Mouse (Mus musculus) spleen, postnatal 36 days (tissue): ENCODE data around the gene 3110082I17Rik.

Experiments used
- DNase-seq, 2 experiments: peaks; one replicate each; pipeline ENCODE4 v3.0.0; 2022; ENCODE audit warnings: low spot score in 2 of 2, mixed read lengths in 1 of 2

Gene 3110082I17Rik

DNA sequence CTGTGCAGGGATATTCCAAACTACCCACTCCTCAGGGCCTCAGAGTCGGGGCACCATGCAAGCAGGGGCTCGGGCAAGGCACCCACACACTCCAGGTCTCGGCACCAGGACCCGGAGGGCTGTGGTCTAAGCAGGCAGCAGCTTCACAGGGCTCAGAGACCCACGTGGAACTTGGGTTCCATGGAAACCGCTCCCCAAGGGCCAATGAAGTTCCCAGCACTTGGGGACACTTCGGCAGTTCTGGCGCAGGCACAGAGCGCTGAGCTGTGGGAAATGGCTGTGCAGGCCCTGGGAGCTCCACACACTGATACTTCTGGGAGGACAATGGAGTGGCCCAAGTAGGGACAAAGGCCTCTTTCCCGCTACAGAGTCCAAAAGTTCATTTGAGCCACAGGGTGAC is 7.3 kb downstream of the 3110082I17Rik start:
- no peak for DNase-seq

DNA sequence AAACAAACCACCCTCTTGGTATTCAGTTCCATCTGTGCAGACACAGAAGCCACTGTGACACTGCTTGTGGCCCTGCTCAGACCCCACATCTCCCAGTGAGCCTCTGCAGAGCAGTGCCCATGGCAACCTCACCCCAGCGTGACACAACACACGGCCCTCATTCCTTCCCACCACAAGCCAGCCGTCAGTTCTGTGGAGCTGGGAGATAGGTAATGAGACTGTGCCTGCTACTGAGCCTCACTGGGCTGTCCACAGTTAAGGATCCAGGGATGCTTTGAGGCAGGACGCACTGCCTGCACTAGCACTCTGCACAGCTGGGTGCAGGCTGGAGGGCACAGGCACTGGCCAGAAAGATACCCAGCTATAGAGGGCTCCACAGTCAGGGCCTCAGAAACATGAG is 10.4 kb downstream of the 3110082I17Rik start:
- peak in 1 of 2 experiments; percentile 16 for DNase-seq

DNA sequence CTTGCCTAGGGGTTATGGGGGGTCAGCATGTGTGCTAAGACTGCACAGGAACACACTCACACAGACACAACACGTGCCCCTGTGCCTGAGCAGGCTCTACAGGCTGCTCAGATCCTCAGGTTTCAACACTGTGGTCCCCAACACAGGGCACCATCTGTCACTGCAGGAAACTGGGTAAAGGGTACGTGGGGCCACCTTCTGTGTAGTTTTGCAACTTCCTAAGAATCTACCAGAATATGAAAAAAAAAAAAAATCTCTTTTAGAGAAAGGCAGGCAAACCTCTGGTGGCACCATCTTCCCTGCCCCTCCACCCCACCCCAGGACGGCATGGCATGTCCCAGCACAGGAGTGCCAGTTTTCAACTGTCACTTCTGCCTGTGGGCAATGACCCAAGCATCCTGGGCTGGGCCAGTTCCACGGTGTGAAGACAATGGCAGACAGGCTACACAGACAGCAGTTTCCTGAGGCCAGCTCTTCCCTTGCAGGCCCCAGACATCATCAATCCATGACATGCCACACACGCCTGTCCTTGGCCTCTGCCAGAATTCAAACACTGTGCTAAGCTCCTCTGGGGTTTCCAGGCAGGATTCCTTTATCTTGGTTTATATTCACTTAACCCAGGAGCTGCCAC is 11.1 kb downstream of the 3110082I17Rik start:
- peak; percentile 54 to 66 for DNase-seq

DNA sequence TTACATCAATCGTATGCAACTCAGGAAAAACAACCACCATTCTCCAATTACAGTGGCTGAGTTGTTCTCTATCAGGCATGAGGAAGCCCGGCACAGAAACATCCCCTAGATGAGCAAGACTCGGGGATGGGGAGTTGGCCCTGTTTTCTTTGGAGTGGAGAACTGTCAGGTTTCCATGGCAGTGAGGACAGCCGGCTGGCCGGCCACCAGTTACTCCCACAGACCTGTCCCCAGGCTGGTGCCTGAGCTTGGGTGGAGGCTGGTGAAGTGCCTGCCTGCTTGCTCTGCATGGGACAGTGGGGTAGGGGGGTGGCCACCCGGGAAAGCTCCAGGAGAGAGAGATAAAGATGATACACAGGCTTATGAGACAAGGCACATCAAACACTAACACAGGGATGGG is 12.3 kb downstream of the 3110082I17Rik start:
- DNase-seq = no peak

DNA sequence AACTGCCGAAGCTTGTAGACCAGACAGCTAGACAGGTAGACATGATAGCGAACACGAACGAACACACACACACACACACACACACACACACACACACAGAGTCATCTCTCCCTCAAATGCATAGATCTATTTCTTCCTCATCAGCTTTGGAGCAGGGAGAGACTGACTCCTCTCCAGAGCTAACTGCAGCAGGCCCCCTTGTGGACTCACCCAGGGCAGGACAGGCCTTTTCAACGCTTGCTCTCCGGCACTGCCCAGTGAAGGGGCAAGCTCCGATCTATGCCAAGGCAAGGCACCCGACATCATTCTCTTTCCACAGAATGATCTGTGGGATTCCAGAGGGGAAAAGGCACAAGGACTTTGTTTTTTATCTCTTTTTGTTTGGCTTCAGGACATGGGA is 15.1 kb downstream of the 3110082I17Rik start:
- DNase-seq = no peak

DNA sequence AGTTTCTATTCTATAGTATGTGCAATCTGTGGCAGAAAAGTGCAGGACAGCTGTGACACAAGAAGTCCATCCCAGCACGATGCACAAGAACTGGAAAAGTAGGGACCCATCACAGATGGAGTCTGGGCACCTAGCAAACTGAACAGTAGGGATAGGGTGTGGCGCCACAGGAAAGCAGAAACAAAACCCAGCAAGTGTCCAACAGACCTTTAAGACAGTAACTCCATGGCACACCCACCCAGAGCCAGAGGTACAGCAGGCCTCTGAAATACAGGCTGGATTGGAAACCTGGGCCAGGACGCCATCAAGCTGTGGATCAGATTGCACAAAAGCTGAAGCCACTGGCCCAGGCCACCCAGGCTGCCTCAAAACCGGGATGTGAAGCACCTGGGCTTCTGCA is 17.4 kb downstream of the 3110082I17Rik start:
- DNase-seq = no peak

DNA sequence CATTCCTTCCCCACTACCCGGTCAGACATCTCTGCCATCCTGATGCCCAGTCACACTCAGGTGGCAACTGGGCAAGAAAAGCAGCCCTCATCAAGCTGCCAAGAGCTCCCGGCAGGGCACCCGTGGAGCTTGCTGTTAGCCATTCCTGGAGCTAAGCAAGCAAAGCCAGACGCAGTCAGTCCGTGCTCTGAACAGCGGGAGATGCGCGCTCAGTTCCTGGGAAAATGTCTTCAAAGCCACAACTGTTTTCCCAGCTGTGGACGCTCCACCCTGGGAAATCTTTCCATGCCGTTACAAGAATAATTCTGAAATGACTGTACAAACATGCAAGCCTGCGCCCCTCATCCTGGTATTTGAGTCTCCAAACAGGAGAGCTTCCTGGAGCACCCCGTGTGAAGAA is 17.9 kb downstream of the 3110082I17Rik start:
- DNase-seq = no peak

DNA sequence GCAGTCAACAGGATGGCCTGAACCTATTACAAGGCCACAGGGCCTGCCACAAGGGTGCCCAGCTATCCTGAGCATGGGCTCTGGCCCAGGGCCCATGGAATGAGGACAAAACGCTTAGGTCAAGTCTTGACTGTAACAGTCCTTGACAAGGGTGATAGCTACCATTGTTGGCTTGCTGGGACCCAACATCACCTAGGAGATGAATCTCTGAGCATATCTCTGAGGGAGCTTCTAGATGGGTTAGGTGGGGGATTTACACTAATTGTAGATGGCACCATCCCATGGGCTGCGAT is 18.7 kb downstream of the 3110082I17Rik start:
- no peak for DNase-seq

DNA sequence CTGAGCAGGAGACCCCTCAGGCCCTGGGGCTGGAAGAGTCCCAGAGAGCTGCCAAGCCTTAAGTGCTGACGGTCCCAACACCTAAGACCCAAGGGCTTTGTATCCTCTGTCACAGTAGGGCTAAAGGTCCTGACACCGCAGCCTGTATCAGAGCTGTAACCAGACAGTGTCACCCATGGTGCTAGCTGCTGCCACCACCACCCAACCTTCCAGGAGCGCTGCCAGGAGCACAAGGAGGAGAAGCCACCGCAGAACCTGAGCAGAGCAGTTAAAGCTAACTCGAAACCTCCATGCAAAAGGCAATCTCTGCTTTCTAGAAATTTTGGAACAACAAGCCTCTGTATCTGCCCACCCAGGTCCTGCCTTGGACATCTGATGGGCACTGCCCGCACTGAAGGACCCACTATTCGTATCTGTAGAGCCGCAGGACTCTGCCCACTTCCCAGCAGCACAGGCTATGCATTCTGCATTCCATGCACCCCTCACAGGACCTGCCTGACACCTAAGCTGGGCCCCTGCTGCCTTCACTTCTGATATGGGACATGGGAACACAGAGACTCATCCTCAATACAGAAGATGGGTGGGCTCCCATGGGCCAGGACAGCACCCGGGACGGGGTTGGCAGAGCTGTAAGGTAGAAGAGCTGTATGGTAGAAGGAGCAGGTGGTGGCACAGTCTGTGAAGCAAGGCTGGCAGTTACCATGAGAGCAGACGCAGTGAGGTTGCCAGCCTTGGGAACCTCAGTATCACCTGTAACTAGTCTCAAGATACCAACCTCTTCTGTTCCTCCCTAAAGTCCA is 19.2 kb downstream of the 3110082I17Rik start:
- DNase-seq = no peak

DNA sequence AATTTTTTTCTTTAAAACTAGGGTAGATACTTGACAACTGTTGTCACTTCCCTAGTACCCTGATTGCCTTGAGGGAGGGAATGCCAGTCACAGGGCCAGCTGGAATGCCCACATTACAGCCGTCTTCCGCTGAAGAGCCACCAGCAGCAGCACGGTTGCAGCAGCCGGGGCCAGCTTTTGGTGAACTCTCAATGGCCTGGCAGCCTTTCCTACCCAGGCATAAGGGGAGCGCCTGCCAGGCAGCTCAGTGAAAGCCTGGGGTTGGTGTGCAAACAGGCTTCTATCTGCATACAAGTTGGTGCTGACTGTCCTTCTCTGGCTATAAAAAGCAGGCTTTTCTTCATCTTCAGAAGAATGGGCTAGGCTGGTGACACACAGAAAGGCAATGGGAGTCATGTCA is 19.9 kb downstream of the 3110082I17Rik start:
- no peak for DNase-seq

DNA sequence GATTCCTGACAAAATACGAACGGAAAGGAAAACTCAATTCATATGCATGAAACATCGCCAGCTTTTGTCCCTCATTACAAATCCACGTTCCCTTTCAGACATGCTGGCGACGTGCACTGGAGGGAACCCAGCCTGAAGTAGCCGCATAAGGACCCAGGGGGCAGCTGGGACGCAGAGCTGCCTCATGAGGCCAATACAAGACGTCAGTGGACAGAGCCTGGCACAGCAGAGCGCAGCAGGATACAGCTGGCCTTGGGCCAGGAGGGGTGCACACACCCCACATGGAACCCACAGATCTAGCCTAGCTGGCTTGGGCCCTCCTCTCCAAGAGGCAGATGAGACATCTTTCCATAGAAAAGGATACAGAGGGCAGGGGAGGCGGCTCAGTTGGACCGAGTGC is 21.9 kb downstream of the 3110082I17Rik start:
- DNase-seq = no peak

DNA sequence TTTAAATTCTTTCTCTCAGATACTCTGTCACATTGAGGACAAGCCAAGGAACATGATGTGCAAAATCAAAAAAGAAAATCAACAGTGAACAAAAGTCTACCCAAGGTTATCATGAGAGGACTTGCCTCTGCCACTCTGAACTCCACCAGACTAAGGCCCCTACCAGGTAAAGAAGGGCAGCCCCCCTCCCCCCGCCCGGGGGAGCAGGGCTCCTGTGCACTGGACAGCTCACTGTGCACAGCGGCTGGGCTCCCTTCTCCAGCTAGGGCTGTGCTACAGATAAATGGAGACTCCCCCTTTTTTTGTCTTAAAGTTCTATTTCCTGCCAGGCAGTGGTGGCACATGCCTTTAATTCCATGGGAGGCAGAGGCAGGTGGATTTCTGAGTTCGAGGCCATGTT is 22.6 kb downstream of the 3110082I17Rik start:
- no peak for DNase-seq

DNA sequence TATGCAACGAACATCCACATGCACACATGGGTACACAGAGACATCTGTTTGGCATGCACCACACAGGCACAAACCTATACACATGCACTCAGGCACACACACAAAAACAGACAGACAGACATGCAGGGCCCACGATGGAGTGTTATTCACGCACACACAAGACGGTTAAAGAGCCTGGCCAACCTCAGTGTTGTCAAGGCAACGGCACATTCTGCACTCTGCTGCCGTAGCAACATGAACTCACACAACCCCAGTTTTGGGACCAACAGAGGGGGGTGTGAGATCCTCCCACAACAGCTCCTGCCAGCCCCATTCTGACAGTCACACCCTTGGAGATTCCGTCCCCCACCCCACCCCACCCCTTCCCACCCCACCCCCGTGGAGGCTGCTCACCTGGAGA is 25.4 kb downstream of the 3110082I17Rik start:
- no peak for DNase-seq

DNA sequence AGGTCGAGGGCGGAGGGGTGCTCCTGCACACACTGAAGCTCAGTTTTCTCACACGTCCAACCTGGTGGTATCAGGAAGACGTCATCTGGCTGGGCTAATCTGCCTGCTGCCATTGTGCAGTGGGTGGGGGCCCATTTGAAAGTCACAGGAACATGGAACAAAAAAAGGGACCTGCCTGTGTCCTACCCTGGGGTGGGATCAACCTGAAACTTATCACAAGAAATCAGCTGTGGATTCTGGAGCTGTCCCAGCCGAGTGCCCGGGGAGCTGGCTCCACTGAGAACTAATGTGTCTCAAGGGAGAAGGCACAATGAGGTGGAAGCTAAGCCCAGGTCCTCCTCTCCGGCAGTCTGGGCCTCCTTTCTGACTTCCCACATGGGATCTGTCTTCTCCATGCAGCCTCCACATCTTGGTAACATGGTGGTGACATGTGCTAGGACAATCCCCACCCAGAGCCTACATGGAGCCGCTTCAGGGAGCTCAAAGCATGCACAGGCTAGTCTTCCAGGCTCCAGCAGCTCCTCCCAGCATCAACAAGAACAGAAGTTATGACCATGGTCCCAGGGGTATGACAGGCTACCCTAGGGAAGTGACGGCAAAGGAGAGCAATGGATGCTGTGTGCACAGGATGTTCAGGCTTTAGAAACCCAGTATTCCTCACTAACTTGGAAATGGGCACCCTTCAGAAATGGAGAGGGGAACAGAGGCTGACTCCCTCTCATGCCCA is 26.3 kb downstream of the 3110082I17Rik start:
- no peak for DNase-seq

DNA sequence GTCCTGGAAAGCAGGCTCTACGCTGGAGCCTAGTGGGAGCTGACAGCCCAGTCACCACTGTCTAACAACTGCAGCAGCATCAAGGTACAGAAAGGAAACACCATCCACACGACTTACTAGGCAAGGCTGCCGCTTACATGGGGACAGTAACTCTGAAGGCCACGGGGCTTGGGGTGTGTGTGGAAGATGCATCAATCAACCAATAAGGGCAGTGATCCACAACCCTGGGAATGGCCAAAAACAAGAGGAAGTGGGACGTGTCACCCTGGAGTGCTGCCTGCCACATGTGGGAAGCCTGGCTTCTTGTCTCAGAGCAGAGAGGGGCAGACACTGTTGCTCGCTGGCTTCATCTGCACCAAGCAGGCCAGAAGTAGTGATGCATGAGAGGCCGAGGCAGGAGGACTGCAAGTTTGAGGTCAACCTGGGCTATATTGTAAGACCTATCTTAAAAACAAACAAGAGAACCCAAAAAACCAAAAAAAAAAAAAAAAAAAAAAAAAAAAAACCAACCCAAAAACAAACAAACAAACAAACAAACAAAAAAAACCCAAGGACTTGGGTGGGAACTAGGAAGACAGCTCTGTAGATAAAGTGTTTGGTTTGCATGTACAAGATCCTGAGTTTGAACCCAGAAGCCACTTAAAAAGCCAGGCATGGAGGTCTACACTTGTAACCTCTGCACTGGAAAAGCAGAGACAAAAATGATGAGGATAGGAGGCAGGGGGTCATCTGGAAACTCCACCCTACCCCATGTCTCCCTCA is 27.4 kb downstream of the 3110082I17Rik start:
- DNase-seq = no peak

DNA sequence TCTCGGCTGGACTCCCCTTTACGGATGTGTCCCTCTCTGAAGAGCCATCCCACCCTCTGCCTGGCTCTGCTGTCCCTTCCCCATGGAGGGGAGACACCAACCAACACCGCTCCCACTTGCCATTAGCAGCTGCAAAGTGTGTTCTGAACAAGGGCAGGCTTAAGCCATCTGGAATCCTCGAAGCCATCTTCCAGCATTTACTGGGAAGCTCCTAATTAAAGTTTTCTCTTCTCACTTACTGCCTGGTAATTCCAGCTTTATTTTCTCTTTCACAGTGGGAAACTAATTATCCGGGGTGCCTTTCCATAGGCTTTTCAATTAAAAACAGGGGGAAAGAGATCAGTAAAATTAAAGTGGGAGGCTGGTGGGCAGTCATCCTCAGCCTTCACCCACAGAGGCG is 28.0 kb downstream of the 3110082I17Rik start:
- DNase-seq = no peak

DNA sequence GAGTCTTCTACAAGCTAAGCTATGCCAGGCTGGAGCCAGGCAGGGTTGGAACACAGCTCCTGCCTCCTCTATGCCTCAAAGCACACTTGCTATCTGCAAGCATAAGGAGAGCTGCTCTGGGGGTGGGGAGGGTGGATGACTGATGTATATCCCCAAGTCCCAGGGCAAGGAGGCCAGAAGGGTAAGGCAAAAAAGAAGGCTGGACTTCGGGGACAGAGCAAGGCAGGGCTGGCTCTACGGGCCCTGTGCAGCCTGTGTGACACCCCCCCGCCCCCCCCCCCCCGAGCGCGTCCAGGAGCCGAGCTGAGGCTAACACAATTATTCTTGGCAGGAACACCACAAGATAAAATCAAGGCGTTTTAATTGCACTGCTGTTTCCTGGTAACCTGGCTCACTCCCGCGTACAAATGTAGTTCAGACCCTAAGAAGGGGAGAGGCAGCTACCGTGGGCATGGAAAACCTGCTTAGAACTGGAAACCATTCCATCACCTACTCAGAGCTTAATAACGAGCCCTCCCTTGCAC is 30.4 kb downstream of the 3110082I17Rik start:
- DNase-seq = no peak

DNA sequence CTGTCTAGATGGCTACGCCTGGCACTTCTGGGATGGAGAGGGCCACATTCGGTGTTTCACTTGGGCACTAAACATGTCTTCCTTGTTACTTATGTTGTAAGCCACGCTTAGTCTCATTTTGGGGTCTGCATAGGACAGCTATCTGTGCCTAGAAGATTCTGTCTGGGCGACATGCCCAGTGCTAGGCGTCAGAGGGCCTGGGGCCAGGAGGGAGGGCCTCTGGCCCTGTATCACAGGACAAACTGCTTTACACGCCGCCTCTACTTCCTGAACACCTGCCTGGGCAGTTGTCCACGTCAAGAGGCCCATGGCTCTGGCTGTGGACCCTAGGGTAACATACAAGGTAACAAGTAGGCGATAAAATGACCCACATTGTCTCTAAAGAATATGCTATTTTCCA is 32.3 kb downstream of the 3110082I17Rik start:
- DNase-seq = no peak

DNA sequence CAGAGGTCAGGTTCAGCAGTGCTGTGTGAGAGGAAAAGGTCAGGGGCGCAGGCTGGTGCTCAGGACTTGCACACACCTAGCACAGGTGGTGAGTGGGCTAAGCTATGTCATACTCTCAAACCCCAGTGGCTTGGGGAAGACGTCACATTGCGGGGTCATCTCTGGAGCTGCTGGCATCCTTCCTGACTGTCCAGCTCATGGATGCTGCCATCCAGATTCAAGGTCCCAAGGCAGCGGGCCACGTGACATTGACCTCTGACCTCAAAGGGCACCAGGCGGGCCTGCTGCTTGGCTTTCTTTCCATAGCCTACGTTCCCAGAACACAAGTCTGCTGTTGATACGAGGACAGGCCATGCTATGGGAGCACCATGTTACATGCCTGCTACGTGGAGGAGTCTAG is 33.3 kb downstream of the 3110082I17Rik start:
- no peak for DNase-seq

DNA sequence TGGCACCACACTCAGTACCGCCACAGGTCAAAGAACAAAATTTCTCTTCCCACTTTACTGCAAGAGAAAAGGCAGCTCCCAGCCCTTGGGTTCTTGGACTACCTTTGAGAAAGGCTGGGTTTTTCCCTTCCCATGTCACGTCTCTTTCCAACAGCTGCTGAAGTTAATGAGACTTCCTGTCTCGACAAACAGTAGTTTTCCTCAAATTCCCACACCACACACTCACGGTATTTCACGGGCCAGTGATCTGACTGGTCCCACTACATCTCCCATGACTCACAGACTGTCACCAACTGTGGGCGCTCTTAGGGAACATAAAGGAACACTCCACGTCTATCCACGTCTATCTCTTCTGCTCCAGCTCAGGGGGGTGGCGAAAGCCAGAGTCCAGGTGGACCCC is 35.1 kb downstream of the 3110082I17Rik start:
- no peak for DNase-seq

DNA sequence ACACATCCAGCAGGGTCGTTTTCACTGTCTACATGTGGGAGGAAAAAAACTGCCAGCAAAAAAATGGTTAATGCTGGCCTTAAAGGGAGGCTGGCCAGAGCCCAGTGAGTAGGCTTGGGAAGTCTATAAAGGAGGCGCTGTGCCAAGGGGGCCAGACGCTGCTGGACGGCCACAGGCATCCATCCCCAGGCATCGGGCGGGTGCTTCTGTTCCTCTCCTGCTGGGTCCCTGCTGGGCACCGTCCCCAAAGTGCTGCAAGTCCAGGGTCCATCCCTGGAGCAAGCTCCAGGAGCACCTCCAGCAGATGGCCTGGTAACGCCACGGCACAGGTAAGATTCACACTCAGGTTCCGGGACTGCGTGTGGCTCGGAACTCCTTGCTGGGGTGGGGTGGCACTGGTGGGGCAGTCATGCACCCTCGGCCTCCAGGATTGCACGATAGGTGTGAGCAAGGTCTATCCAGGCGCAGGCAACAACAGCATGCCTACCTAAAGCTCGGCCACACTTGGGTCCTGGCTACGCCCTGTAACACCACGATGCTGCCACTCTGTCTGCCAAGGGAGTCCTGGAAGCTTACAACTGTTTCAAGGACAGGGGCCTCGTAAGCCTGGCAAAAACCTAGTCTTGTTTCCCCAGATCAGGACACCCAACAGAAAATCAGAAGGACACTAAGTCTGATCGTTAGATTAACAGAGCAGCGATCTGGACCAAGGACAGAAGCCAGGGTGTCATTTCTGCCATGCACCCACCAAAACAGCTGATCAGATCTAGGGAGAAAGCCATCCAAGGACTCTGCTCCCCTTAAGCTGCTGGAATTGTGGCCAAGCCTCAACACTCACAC is 37.1 kb downstream of the 3110082I17Rik start, which contains the start of gene Gper1:
Gper1 (plus strand) TSS at position 126 of the 840 bp plus-strand sequence.
- no peak for DNase-seq
